Comparison of ENCODE assay signal across 8 mouse cellular contexts in the genomic region with DNA sequence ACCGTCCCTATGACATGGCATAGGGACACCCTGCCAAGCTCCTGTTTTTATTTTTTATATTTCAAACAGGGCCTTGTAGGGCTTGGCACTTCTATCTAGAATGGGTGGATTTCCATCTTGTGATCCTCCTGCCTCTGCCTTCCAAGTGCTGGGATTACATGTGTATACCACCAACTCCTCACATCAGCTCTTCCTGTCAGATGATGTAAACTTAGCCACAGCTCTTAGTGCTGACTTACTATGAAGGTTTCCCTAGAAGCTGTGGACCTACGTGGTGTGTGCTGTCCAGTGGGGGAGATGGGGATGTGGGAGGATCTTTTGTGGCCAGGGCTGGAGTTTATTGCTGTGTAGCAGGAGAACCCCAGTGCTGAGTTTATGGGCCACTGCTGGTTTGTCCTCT. TPM values are rescaled to one million over a fixed set of nuclear protein-coding genes. Genes with fewer than 3 reads are reported as not detected.
DNase-seq lines count a peak whose midpoint lies in the region; ATAC-seq and TF ChIP-seq lines count a peak whose summit lies in the region.

No protein-coding gene starts in this region.

- 12% methylated on average over 2 of the region's 2 CpGs for WGBS in liver, adult 2 months
- WGBS in embryonic facial prominence, embryonic 14.5 days = 58% methylated on average over 2 of the region's 2 CpGs
- 55% methylated on average over 2 of the region's 2 CpGs for WGBS in intestine, embryonic 15.5 days

- no peak for ATAC-seq in embryonic facial prominence, embryonic 14.5 days (ENCODE audit: low read depth)
- no peak for ATAC-seq in intestine, embryonic 15.5 days

- no peaks in the 10 kb centered on the region for H3K36me3 ChIP-seq in liver, adult 2 months (ENCODE audit: control insufficient read depth, insufficient read depth, low read length)
- H3K36me3 ChIP-seq in embryonic facial prominence, embryonic 14.5 days (ENCODE audit: control insufficient read depth, insufficient read depth, low read length) = no peaks in the 10 kb centered on the region
- H3K36me3 ChIP-seq in intestine, embryonic 15.5 days = no peaks in the 10 kb centered on the region

- peak overlapping the region; percentile 84 for H3K27ac ChIP-seq in liver, adult 2 months (replicated peaks; ENCODE audit: insufficient read depth, low read depth, low read length)
- peak overlapping the region; percentile 11; the same call in 1 of the 2 replicates for H3K27ac ChIP-seq in embryonic facial prominence, embryonic 14.5 days (replicated peaks; ENCODE audit: low read depth, low read length)
- H3K27ac ChIP-seq in intestine, embryonic 15.5 days = no peak overlapping the region

- 0 out of 2 replicates have a peak overlapping the region, but pooled peaks have one; percentile 22 for H3K9ac ChIP-seq in liver, adult 2 months (ENCODE audit: low read depth, low read length)
- no peak overlapping the region for H3K9ac ChIP-seq in embryonic facial prominence, embryonic 14.5 days (ENCODE audit: low read depth, low read length)
- no peak overlapping the region for H3K9ac ChIP-seq in intestine, embryonic 15.5 days

- H3K27me3 ChIP-seq in liver, adult 2 months (ENCODE audit: control insufficient read depth, insufficient read depth, low read length) = no peaks in the 10 kb centered on the region
- no peaks in the 10 kb centered on the region for H3K27me3 ChIP-seq in embryonic facial prominence, embryonic 14.5 days (replicated peaks; ENCODE audit: control insufficient read depth, insufficient read depth, low read length)
- H3K27me3 ChIP-seq in intestine, embryonic 15.5 days (replicated peaks) = no peaks in the 10 kb centered on the region

- no peak for TF ChIP-seq CTCF in liver, adult 2 months (IDR thresholded peaks at IDR 0.05; ENCODE audit: low read depth, low read length)

- H3K4me1 ChIP-seq in liver, adult 2 months (ENCODE audit: control insufficient read depth, insufficient read depth, low read length) = peaks cover 30% of the 10 kb centered on the region
- H3K4me1 ChIP-seq in embryonic facial prominence, embryonic 14.5 days (ENCODE audit: control insufficient read depth, insufficient read depth, low read length) = peaks cover 17% of the 10 kb centered on the region
- peaks cover 7% of the 10 kb centered on the region; the same call in 1 of the 2 replicates for H3K4me1 ChIP-seq in intestine, embryonic 15.5 days (replicated peaks)

- peak; percentile 88 for DNase-seq in heart, adult 11 months
- DNase-seq in heart, postnatal 36 days = no peak
- DNase-seq in liver, adult 2 months (ENCODE audit: extremely low read depth, low read depth, low spot score) = no peak
- DNase-seq in liver = no peak
- DNase-seq in embryonic facial prominence, embryonic 14.5 days (ENCODE audit: low spot score) = no peak
- peak; percentile 47 for DNase-seq in naive thymus-derived CD4-positive, alpha-beta T cell, adult 2 months (ENCODE audit: low read depth)
- DNase-seq in right cerebral cortex, postnatal 4 days = no peak

- no peak overlapping the region for H3K4me3 ChIP-seq in liver, adult 2 months (ENCODE audit: insufficient read depth, low read depth, low read length)
- H3K4me3 ChIP-seq in embryonic facial prominence, embryonic 14.5 days (ENCODE audit: low read depth, low read length) = no peak overlapping the region
- H3K4me3 ChIP-seq in intestine, embryonic 15.5 days (replicated peaks) = no peak overlapping the region

- H3K9me3 ChIP-seq in embryonic facial prominence, embryonic 14.5 days (ENCODE audit: control insufficient read depth, low read length) = no peaks in the 10 kb centered on the region
- H3K9me3 ChIP-seq in intestine, embryonic 15.5 days = no peaks in the 10 kb centered on the region

- intact Hi-C loops in heart, postnatal 36 days (cut with DNase I) = no loop called here

- H3K79me2 ChIP-seq in liver, adult 2 months (ENCODE audit: control insufficient read depth, insufficient read depth, low read length) = peaks cover 27% of the 10 kb centered on the region

- TF ChIP-seq POLR2A in liver, adult 2 months (IDR thresholded peaks at IDR 0.05; ENCODE audit: extremely low read depth, insufficient read depth, low read length) = no peak

- no peak overlapping the region for H3K4me2 ChIP-seq in embryonic facial prominence, embryonic 14.5 days (ENCODE audit: low read depth, low read length)
- no peak overlapping the region for H3K4me2 ChIP-seq in intestine, embryonic 15.5 days (replicated peaks)

RNA-seq across cellular contexts. Expression of a gene that starts 8.9 kb away (rescaled TPM):
- total RNA-seq in heart, postnatal 36 days (2021) = 10 to 100 TPM; 23.0 to 27.1 TPM
- total RNA-seq in liver, adult 2 months (2014; rRNA removed) = 11.5 and 14.8 TPM in 2 replicates
- polyA plus RNA-seq in liver, adult 2 months (2012; rRNA removed) = 8.2 and 13.6 TPM in 2 replicates
- polyA plus RNA-seq in embryonic facial prominence, embryonic 14.5 days (2014; fragmentation: Nextera tagmentation; extraction: Ambion mirVana) = 15.4 and 15.6 TPM in 2 replicates
- polyA plus RNA-seq in intestine, embryonic 15.5 days (2015; fragmentation: Nextera tagmentation; extraction: Ambion mirVana) = 10.8 TPM in 2 replicates

Comparison
In these comparisons a context has a peak if more than half of its experiments do, and no peak if none do; other contexts are left out.
1. DNase-seq: peak in heart, adult 11 months (single experiment) and naive thymus-derived CD4-positive, alpha-beta T cell, adult 2 months (single experiment); none in heart, postnatal 36 days (0 of 2), liver, adult 2 months (single experiment), liver (single experiment), embryonic facial prominence, embryonic 14.5 days (single experiment) and right cerebral cortex, postnatal 4 days (single experiment).